Mouse (Mus musculus) v-Abl transformed pro-B cells (cell line): ENCODE measurements around the gene Grcc10.

Experiments
- in situ Hi-C, 2 experiments: fragments of 400-800 bp; cut with MboI; formaldehyde crosslinking; loops; one replicate each; pipeline ENCODE4 v1.15.1; 2025; ENCODE audit not compliant: unreplicated experiment in 2 of 2

The Grcc10 gene

GRCm38 (mm10) chr6:124708289-124708889 lies 32.8 kb downstream of the Grcc10 start:
- in situ Hi-C loops = no loop called here

DNA sequence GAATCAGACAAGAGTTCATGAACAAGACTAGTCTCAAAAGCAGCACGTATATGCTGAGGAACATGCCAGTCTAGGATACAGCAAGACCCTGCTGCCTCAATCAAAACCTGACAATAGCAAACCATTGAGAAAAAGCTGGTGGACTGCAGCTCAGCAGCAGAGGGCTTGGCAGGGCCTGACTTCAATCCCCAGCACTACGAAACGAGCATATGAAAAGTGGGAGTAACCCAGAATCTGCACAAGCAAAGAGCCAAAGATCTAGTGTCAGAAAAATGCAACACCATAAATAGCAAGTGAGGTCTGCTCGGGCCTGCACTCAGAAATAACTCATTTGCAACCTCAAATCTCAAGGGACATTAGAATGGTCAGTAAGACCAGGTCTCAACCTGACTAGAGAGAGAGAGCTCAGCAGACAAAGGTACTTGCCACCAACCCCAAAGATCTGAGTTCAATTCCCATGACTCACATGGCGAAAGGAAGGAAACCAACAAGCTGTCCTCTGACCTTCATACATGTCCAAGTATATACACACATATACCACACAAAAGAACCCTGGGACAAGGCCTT lies 35.0 kb downstream of the Grcc10 start:
- in situ Hi-C loops = no loop called here

DNA sequence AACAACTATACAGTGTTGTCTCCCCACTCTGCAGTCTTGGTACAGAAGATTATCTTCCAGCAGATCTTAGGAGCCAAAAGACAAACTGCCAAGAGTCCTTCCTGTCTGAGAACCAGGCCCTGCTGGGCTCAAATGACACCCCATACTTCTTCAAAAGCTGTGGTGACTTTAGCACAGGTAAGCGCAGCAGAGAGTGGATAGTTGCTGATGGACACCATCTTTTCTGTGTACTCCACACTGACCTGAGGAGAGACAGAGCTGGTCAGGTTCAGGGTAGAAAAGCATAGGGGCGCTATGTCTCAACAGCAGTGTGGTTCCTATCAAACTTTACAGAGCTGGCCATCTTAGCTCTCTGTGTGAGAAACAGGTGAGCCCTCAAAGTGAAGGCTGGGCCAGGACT lies 36.8 kb downstream of the Grcc10 start:
- in situ Hi-C loops = no loop called here

- in situ Hi-C loops = no loop called here
Observed at GRCm38 (mm10) chr6:124703789-124704188, 37.4 kb downstream of the Grcc10 start.

DNA sequence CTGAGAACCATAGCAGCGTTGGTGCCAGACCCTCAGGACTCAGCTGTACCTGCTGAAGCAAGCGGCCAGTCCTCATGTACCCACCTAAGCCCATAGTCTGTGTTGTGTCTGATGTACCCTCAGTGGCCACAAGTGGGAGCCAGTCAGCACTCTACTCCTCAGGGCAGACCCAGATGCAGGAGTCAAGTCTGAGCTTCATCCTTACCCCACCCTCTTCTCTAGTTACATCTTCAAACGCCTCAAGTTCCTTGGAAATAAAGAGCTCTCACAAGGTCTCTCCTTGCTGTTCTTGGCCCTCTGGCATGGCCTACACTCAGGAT lies 38.4 kb downstream of the Grcc10 start:
- in situ Hi-C loops = no loop called here

GRCm38 (mm10) chr6:124702102-124702783 lies 38.9 kb downstream of the Grcc10 start:
- in situ Hi-C loops = no loop called here

- in situ Hi-C loops = no loop called here
Observed at GRCm38 (mm10) chr6:124701338-124701737, 39.8 kb downstream of the Grcc10 start.

DNA sequence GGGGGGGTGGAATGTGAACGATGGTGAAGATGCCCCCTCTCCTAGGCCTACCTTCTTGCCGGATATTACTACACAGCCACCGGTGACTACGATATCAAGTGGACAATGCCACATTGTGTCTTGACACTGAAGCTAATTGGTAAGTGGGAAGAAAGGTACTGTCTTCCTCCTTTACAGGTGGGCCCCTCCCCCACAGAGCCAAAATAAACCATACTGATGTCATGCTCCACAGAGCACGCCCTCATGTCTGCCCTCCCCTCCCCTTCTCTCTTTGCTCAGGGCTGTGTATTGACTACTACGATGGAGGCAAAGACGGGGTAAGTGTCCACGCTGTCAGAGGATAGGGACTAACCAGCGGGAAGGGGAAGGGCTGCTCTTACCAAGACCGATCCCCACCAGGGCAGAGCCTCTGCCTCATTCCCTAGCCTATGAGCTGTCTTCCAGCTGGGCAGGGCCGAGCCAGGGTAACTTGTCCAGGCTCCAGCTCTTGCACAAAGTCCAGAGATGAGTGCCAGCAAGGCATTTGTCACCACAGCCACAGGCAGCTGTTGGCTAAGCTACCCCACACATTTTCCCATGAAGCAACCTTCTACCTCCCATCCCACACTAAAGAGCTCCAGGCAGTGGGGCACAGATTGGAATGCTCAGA lies 41.1 kb downstream of the Grcc10 start:
- in situ Hi-C loops = no loop called here

GRCm38 (mm10) chr6:124699366-124699765 lies 41.8 kb downstream of the Grcc10 start:
- in situ Hi-C loops = no loop called here

GRCm38 (mm10) chr6:124698751-124699150 lies 42.4 kb downstream of the Grcc10 start:
- in situ Hi-C loops = no loop called here

DNA sequence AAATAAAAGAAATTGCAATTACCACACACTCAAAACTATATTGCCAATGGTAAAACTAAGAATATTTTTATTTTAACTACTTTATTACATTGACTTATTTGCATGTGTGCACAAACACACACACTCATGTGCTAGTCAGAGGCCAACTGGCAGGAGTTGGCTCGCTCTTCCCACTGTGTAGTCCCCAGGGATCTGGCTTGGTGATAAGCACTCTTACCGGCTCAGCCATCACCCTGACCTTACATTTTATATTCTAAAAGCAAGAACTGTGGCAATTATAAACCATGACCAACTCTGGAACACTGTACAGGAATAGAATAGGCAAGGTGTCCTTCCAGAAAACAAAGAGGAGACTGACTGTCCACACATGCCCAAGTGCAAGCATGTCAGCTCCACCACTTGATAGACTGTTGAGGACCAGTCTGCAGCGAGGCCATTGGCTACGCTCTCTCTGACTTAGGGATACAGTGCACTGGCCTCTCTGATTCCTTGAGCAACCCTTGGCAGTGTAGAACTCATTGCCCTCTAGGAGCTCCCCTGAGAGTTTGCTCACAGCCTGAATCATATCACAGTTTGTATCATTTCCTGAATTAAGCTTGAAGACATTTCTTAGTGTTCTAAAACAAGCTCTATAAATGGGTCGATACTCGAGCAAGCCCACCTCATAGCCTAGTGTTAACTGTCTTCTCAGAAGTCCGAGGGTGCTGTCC lies 44.6 kb downstream of the Grcc10 start:
- in situ Hi-C loops = no loop called here

- in situ Hi-C loops = no loop called here
Observed at GRCm38 (mm10) chr6:124694166-124694955, 46.8 kb downstream of the Grcc10 start.

- in situ Hi-C loops = no loop called here
Observed at GRCm38 (mm10) chr6:124693243-124693981, 47.8 kb downstream of the Grcc10 start.

- in situ Hi-C loops = no loop called here
Observed at GRCm38 (mm10) chr6:124690517-124690916, 50.7 kb downstream of the Grcc10 start.
